Mouse (Mus musculus) kidney, postnatal 0 days (tissue): ENCODE measurements at regions not wholly inside any gene's neighbourhood (a gene's known extent, or its start where the extent isn't known, plus 50 kb on each side); places are given as distances from the start of the nearest gene placed in this dataset.

Experiments used
- ATAC-seq: fragments of 200-750 bp; cut with Nextera tagmentation; replicated peaks from 2 replicates; pipeline ENCODE4 v1.8.0; 2017; ENCODE audit warnings: low read depth, moderate number of reproducible peaks, moderate TSS enrichment, moderate library complexity; ENCODE audit not compliant: low FRiP score
- DNase-seq: peaks from one replicate; pipeline ENCODE4 v3.0.0-alpha.2; 2016; ENCODE audit warnings: low spot score
- H3K27ac ChIP-seq: fragments of 300-500 bp; sonication (generic); 2 replicates; pipeline ENCODE4 v1.5.1; 2014; ENCODE audit warnings: mild to moderate bottlenecking
- H3K27me3 ChIP-seq: fragments of 300-500 bp; sonication (generic); 2 replicates; pipeline ENCODE4 v1.6.1; 2014; ENCODE audit warnings: low read length, mixed read lengths; ENCODE audit not compliant: insufficient read depth
- H3K36me3 ChIP-seq: fragments of 300-500 bp; sonication (generic); 2 replicates; pipeline ENCODE4 v1.6.1; 2014; ENCODE audit warnings: low read length, mixed read lengths; ENCODE audit not compliant: insufficient read depth
- H3K4me1 ChIP-seq: fragments of 300-500 bp; sonication (generic); replicated peaks from 2 replicates; pipeline ENCODE4 v1.6.1; 2014; ENCODE audit warnings: antibody characterized with exemption, low read length, mixed read lengths; ENCODE audit not compliant: insufficient read depth
- H3K4me2 ChIP-seq: fragments of 300-500 bp; sonication (generic); 2 replicates; pipeline ENCODE4 v1.6.1; 2014; ENCODE audit warnings: mild to moderate bottlenecking, low read length, moderate library complexity, mixed read lengths
- H3K4me3 ChIP-seq: fragments of 300-500 bp; sonication (generic); replicated peaks from 2 replicates; pipeline ENCODE4 v1.5.1; 2014; ENCODE audit warnings: low read depth, low read length
- H3K9ac ChIP-seq: fragments of 300-500 bp; sonication (generic); 2 replicates; pipeline ENCODE4 v1.6.1; 2014; ENCODE audit warnings: low read depth, low read length
- H3K9me3 ChIP-seq: fragments of 300-500 bp; sonication (generic); replicated peaks from 2 replicates; pipeline ENCODE4 v1.6.1; 2016; ENCODE audit warnings: low read length, inconsistent platforms, mixed read lengths
- CTCF ChIP-seq: IDR thresholded peaks from 2 replicates; pipeline ENCODE4 v1.5.1; 2016; ENCODE audit warnings: antibody characterized with exemption, low read depth, mild to moderate bottlenecking, moderate library complexity
- WGBS: fragments of 180-500 bp; shearing (Covaris S2); extraction: QIAGEN DNeasy Blood & Tissue Kit; methylation state at CpG from one replicate; pipeline ENCODE4 v1.1.7; 2014; 5-methylcytosine and 5-hydroxymethylcytosine counted together

DNA sequence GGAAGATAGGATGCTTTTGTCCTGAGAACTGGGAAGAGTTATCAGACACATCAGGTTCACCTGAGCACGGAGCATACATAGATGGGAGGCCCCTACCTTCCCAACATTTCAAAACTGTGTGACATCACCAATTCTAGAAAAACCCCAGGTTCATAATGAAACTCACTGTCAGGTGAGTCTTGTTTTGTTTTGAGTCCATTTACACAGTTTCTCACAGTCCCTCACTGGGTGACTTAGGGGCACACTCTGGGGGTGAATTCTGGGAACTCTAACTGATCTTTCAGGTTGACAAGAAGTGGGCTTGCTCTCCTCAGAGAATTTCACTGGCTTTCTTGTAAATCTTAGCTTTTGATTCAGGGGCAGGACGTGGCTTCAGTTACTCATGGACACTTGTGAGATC, 243.7 kb upstream of the Satb1 start:
- H3K4me1 ChIP-seq: no peaks in the 10 kb centered on the region
- no peaks in the 10 kb centered on the region for H3K36me3 ChIP-seq
- no peak overlapping the region for H3K9ac ChIP-seq
- ATAC-seq (no peak), DNase-seq (no peak)
- no peaks in the 10 kb centered on the region for H3K27me3 ChIP-seq
- no peak for TF ChIP-seq CTCF
- no peaks in the 10 kb centered on the region for H3K9me3 ChIP-seq
- H3K4me3 ChIP-seq: no peak overlapping the region
- H3K4me2 ChIP-seq: no peak overlapping the region
- H3K27ac ChIP-seq: no peak overlapping the region
- WGBS: 85% methylated on average over 2 of the region's 2 CpGs

DNA sequence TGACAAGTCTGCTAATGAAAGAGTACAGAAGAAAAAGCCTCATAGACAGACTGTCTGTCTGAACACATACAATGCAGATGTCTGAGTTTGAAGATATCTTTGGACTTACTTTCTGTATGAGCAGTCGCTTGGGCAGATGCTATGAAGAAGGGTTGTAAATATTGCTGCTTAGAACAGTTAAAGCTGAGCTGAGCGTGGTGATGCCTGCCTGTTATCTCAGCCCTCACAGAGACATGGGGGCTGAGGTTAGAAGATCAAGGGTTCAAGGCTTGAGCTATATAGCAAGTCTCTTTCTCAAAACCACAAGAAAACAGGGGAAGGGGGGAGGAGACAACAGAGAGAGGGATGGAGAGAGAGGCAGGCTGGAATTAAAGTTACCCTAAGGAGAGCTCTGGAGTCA, 234.6 kb upstream of the Satb1 start:
- no peaks in the 10 kb centered on the region for H3K36me3 ChIP-seq
- H3K9me3 ChIP-seq: no peaks in the 10 kb centered on the region
- H3K4me1 ChIP-seq: no peaks in the 10 kb centered on the region
- H3K9ac ChIP-seq: no peak overlapping the region
- H3K27me3 ChIP-seq: no peaks in the 10 kb centered on the region
- WGBS: 54% methylated on average over 2 of the region's 2 CpGs
- no peak for TF ChIP-seq CTCF
- DNase-seq (no peak), ATAC-seq (no peak)
- no peak overlapping the region for H3K27ac ChIP-seq
- no peak overlapping the region for H3K4me3 ChIP-seq
- H3K4me2 ChIP-seq: no peak overlapping the region

DNA sequence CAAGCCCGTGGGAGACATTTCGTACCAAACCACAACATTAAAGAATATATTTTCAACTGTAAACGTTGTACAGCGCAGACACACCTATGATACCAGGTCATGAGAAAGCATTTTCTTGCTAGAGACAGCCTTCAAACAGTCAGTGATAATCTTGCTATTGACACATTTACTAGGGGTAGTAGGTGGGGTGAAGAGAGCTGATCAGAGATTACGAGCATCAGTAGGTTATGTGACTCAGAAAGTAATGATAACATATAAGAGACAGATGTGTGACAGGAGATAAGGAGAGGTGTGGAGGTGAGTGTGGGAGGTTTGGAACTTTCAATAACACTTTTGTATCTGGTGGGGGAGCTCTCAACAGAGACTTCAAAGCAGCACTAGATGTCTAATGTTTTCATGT, 231.5 kb upstream of the Satb1 start:
- Histone ChIP-seq H3K4me1 (no peaks in the 10 kb centered on the region), H3K4me2 (no peak overlapping the region)

DNA sequence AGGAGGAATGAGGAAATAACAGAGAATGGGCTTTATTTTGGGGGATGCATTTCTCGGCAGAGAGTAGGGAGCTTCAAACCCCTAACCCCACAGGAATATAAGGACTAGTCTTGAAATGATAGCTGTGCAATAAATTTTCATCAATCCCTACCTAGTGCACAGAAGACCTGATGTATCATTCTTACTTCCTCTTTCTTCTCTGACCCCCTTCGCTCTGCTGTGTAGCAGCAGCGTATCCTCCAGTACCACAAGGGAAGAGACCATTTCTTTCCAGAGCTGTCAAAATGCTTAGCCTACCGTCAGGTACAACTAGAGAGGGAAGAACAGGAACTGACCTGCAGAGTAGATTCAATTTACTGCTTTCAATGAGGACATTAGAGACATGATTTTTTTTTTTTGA, 230.0 kb upstream of the Satb1 start:
- Histone ChIP-seq H3K27ac (no peak overlapping the region), H3K27me3 (no peaks in the 10 kb centered on the region), H3K9me3 (no peaks in the 10 kb centered on the region), H3K4me2 (no peak overlapping the region), H3K4me3 (no peak overlapping the region), H3K36me3 (no peaks in the 10 kb centered on the region), H3K4me1 (no peaks in the 10 kb centered on the region), H3K9ac (no peak overlapping the region)
- TF ChIP-seq CTCF: no peak
- DNase-seq: no peak
- ATAC-seq: no peak
- 76% methylated on average over 4 of the region's 4 CpGs for WGBS

More for the DNA sequence above, 231.5 kb upstream of the Satb1 start:
- Histone ChIP-seq H3K27me3 (no peaks in the 10 kb centered on the region), H3K27ac (no peak overlapping the region), H3K36me3 (no peaks in the 10 kb centered on the region), H3K4me3 (no peak overlapping the region), H3K9me3 (no peaks in the 10 kb centered on the region), H3K9ac (no peak overlapping the region)
- no peak for DNase-seq
- no peak for ATAC-seq
- WGBS: 86% methylated on average over 5 of the region's 5 CpGs
- no peak for TF ChIP-seq CTCF

DNA sequence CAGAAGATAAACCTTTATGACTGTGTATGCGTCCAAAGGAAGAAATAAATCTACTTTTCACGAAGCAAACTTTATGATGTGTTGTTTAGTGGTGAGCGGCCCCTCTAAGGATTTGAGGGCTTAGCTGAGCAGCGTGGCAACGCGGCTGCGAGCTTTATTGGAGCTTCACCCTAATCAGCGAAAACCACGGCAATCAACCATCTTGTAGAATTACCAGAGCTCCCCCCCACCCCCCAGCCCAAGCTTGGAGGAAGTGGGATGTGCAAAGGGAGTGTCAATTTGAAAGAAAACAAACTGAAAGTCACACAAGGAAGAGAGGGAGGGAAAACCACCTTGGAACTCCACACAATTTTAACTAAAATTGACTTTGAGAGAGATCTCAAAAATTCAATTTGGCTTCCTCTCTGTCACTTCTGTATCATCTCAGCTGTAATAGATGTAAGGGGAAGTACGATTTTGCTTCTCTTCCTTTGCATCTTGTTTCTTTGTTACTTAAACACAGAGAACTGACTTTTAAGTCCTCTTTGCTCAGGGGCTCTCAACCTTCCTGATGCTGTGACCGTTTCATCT, 229.1 kb upstream of the Satb1 start:
- no peaks in the 10 kb centered on the region for H3K9me3 ChIP-seq
- H3K9ac ChIP-seq: no peak overlapping the region
- no peak for ATAC-seq
- TF ChIP-seq CTCF: no peak
- 18% methylated on average over 11 of the region's 11 CpGs for WGBS
- H3K36me3 ChIP-seq: no peaks in the 10 kb centered on the region
- no peak overlapping the region for H3K27ac ChIP-seq
- H3K4me2 ChIP-seq: peak overlapping the region; percentile 23
- no peaks in the 10 kb centered on the region for H3K27me3 ChIP-seq
- H3K4me3 ChIP-seq: no peak overlapping the region
- peak; percentile 7 for DNase-seq
- H3K4me1 ChIP-seq: no peaks in the 10 kb centered on the region

DNA sequence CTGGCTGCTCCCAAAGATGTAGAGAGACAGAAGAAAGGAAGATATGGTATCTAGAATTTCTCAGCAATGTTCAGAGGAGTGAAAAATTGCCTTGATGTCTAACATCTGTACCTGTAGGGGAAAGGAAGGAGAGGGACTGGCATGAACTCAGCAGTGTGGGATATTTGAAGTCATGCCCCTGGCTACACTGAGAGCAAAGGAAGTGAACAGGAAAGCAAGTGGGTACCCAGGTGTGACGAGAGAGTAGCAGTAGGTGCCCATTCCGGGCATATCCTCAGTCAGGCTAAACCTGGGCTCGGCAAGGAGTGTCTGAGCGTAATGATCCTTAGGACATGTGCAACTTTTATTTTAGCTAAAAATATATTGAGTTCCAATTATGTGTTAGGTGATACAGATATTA, 203.4 kb upstream of the Satb1 start:
- H3K9ac ChIP-seq: no peak overlapping the region
- no peaks in the 10 kb centered on the region for H3K27me3 ChIP-seq
- no peak overlapping the region for H3K27ac ChIP-seq
- H3K9me3 ChIP-seq: no peaks in the 10 kb centered on the region
- no peak for DNase-seq
- H3K36me3 ChIP-seq: no peaks in the 10 kb centered on the region
- no peak for ATAC-seq
- H3K4me2 ChIP-seq: no peak overlapping the region
- WGBS: 68% methylated on average over 4 of the region's 4 CpGs
- H3K4me3 ChIP-seq: no peak overlapping the region
- TF ChIP-seq CTCF: no peak
- no peaks in the 10 kb centered on the region for H3K4me1 ChIP-seq

DNA sequence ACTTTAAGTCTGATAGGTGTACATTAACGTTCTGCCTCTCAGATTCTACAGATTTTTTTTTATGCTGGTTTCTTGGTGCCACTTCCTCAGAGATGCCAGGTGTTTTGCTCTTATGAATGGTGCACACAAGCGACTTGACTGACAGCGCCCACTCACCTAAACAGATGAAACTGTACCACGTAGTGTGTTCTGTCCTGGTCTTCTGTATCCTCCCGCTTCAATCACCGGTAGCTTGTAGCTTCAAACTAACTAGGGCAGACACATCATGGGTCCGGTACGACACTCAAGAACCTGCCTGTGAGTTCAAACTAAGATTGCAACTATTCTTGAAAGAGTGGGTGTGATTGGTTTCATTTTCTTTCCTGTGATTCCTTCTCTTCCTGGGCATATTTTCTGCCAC, 198.0 kb upstream of the Satb1 start:
- Histone ChIP-seq H3K27me3 (no peaks in the 10 kb centered on the region), H3K36me3 (no peaks in the 10 kb centered on the region), H3K4me1 (no peaks in the 10 kb centered on the region), H3K9me3 (no peaks in the 10 kb centered on the region), H3K27ac (no peak overlapping the region), H3K4me2 (no peak overlapping the region), H3K9ac (no peak overlapping the region), H3K4me3 (no peak overlapping the region)
- no peak for TF ChIP-seq CTCF
- WGBS: 93% methylated on average over 8 of the region's 8 CpGs
- ATAC-seq: no peak
- no peak for DNase-seq
